16 mouse cellular contexts compared by ENCODE assay signal in the genomic region with DNA sequence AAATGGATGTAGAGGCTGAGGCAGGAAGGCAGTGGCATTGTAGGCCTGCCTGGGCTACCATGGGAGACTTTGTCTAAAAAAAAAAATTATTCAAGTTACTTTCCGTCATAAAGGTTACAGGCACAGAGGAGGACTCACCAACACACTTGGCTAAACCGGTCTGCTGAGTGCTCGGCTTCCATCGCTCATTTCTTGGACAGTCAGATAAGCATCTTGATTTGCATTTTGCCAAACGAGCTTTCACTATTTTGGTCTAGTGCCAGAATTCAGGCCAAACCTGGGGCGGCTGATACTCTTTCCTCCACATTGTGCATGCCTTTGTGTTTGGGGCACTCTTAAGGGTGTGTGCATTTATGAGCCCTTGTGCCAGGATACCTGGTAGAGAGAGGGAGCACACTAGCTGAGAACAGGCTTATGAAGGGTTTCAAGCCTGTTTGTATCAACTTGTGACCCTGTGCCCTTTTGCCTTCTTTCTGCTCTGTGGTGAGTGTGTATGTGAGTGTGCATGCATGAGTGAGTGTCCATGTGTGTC. TPM values are rescaled to one million over a fixed set of nuclear protein-coding genes. Genes with fewer than 3 reads are reported as not detected.
DNase-seq lines count a peak whose midpoint lies in the region; ATAC-seq and TF ChIP-seq lines count a peak whose summit lies in the region.
"Had no signal": no experiment of that assay in that cellular context is flagged by ENCODE, and none has a peak within 500 bp of the region (broad histone marks: within the 10 kb centered on the region; RNA-seq: fewer than 3 reads in every experiment).

No protein-coding gene starts in this region.

- DNase-seq in kidney, adult 9 months = peak; percentile 39
- DNase-seq in kidney, adult 11 months = no peak
- peak; percentile 75 for DNase-seq in urinary bladder, postnatal 14 days (ENCODE audit: low spot score)
- no peak for DNase-seq in urinary bladder, postnatal 10 days (ENCODE audit: low spot score)
- peak; percentile 68 for DNase-seq in stomach, postnatal 0 days (ENCODE audit: low spot score)
- no peak for DNase-seq in testis, postnatal 10 days (ENCODE audit: low spot score)
- DNase-seq: cerebellum, adult 8-10 months; embryo, embryonic 11 days; gastrocnemius, postnatal 10 days; lung, adult 18-20 months; thymus, postnatal 14 days had no signal

- H3K27me3 ChIP-seq in hindbrain, embryonic 15.5 days = no peaks in the 10 kb centered on the region
- H3K27me3 ChIP-seq in stomach, postnatal 0 days (ENCODE audit: control insufficient read depth, insufficient read depth, low read length) = no peaks in the 10 kb centered on the region
- no peaks in the 10 kb centered on the region for H3K27me3 ChIP-seq in liver, embryonic 12.5 days (replicated peaks)
- H3K27me3 ChIP-seq: heart, embryonic 13.5 days had no signal

- 43% methylated on average over 6 of the region's 6 CpGs for WGBS in hindbrain, embryonic 15.5 days
- WGBS in stomach, postnatal 0 days = 29% methylated on average over 6 of the region's 6 CpGs
- WGBS in liver, embryonic 12.5 days (ENCODE audit: insufficient replicate concordance) = 60% methylated on average over 6 of the region's 6 CpGs

- peak; percentile 81 for TF ChIP-seq EP300 in stomach, postnatal 0 days (optimal IDR thresholded peaks at IDR 0.05)

- H3K9me3 ChIP-seq in hindbrain, embryonic 15.5 days = no peaks in the 10 kb centered on the region
- no peaks in the 10 kb centered on the region for H3K9me3 ChIP-seq in stomach, postnatal 0 days (ENCODE audit: control insufficient read depth, low read length)
- no peaks in the 10 kb centered on the region for H3K9me3 ChIP-seq in liver, embryonic 12.5 days (replicated peaks)
- H3K9me3 ChIP-seq: heart, embryonic 13.5 days had no signal

- no peaks in the 10 kb centered on the region for H3K36me3 ChIP-seq in hindbrain, embryonic 15.5 days
- H3K36me3 ChIP-seq in stomach, postnatal 0 days (ENCODE audit: control insufficient read depth, insufficient read depth, low read length) = no peaks in the 10 kb centered on the region
- H3K36me3 ChIP-seq in liver, embryonic 12.5 days = no peaks in the 10 kb centered on the region
- H3K36me3 ChIP-seq: heart, embryonic 13.5 days had no signal

- TF ChIP-seq CTCF in stomach, postnatal 0 days (IDR thresholded peaks at IDR 0.05; ENCODE audit: low read depth) = no peak

- no peak overlapping the region for H3K4me2 ChIP-seq in hindbrain, embryonic 15.5 days
- no peak overlapping the region for H3K4me2 ChIP-seq in stomach, postnatal 0 days (replicated peaks; ENCODE audit: low read depth)
- H3K4me2 ChIP-seq in liver, embryonic 12.5 days = no peak overlapping the region
- H3K4me2 ChIP-seq: heart, embryonic 13.5 days; midbrain, embryonic 11.5 days had no signal

- no peak overlapping the region for H3K4me3 ChIP-seq in hindbrain, embryonic 15.5 days
- H3K4me3 ChIP-seq in stomach, postnatal 0 days (ENCODE audit: low read depth, low read length) = no peak overlapping the region
- H3K4me3 ChIP-seq in liver, embryonic 12.5 days = no peak overlapping the region
- H3K4me3 ChIP-seq: heart, embryonic 13.5 days had no signal

- H3K27ac ChIP-seq in hindbrain, embryonic 15.5 days (replicated peaks) = peak overlapping the region; percentile 38; the same call in 1 of the 2 replicates
- peak overlapping the region; percentile 65 for H3K27ac ChIP-seq in stomach, postnatal 0 days (replicated peaks)
- H3K27ac ChIP-seq in liver, embryonic 12.5 days = no peak overlapping the region
- H3K27ac ChIP-seq: heart, embryonic 13.5 days had no signal

- peaks cover 6% of the 10 kb centered on the region; the same call in 1 of the 2 replicates for H3K4me1 ChIP-seq in hindbrain, embryonic 15.5 days (replicated peaks)
- no peaks in the 10 kb centered on the region for H3K4me1 ChIP-seq in stomach, postnatal 0 days (replicated peaks; ENCODE audit: control insufficient read depth, insufficient read depth)
- H3K4me1 ChIP-seq in liver, embryonic 12.5 days = 0 out of 2 replicates have a peak, but pooled peaks cover 4% of the 10 kb centered on the region

- no peak for ATAC-seq in hindbrain, embryonic 15.5 days (ENCODE audit: low FRiP score, low read depth)
- ATAC-seq in stomach, postnatal 0 days (ENCODE audit: low FRiP score, low TSS enrichment) = peak; percentile 87
- ATAC-seq in liver, embryonic 12.5 days = no peak
- ATAC-seq: activated CD4-positive, CD25-positive, alpha-beta regulatory T cell, adult 4 months had no signal

- H3K9ac ChIP-seq in hindbrain, embryonic 15.5 days = no peak overlapping the region
- no peak overlapping the region for H3K9ac ChIP-seq in stomach, postnatal 0 days (ENCODE audit: low read length)
- H3K9ac ChIP-seq in liver, embryonic 12.5 days = no peak overlapping the region
- H3K9ac ChIP-seq: heart, embryonic 13.5 days had no signal

RNA-seq across cellular contexts. Expression of a gene that starts 19.7 kb away (rescaled TPM):
- 55.3 and 57.5 TPM in 2 replicates for polyA plus RNA-seq in hindbrain, embryonic 15.5 days (2015; fragmentation: Nextera tagmentation; extraction: Ambion mirVana)
- polyA plus RNA-seq in stomach, postnatal 0 days (2015; fragmentation: Nextera tagmentation; extraction: Ambion mirVana) = 191 and 228 TPM in 2 replicates
- 28.1 and 30.6 TPM in 2 replicates for polyA plus RNA-seq in liver, embryonic 12.5 days (2016; fragmentation: Nextera tagmentation; extraction: Ambion mirVana)

RNA-seq across cellular contexts. Expression of a gene that starts 29.5 kb away (rescaled TPM):
- 32.6 and 37.3 TPM in 2 replicates for polyA plus RNA-seq in hindbrain, embryonic 15.5 days (2015; fragmentation: Nextera tagmentation; extraction: Ambion mirVana)
- polyA plus RNA-seq in stomach, postnatal 0 days (2015; fragmentation: Nextera tagmentation; extraction: Ambion mirVana) = 22.9 and 23.4 TPM in 2 replicates
- polyA plus RNA-seq in liver, embryonic 12.5 days (2016; fragmentation: Nextera tagmentation; extraction: Ambion mirVana) = 26.4 and 27.2 TPM in 2 replicates

RNA-seq across cellular contexts. Expression of a gene that starts 37.7 kb away (rescaled TPM):
- 6.3 TPM in 2 replicates for polyA plus RNA-seq in hindbrain, embryonic 15.5 days (2015; fragmentation: Nextera tagmentation; extraction: Ambion mirVana)
- 9.8 and 10.6 TPM in 2 replicates for polyA plus RNA-seq in stomach, postnatal 0 days (2015; fragmentation: Nextera tagmentation; extraction: Ambion mirVana)
- polyA plus RNA-seq in liver, embryonic 12.5 days (2016; fragmentation: Nextera tagmentation; extraction: Ambion mirVana) = 2.5 and 3.4 TPM in 2 replicates
- polyA plus RNA-seq: activated CD4-positive, CD25-positive, alpha-beta regulatory T cell, adult 4 months had no signal

RNA-seq across cellular contexts. Expression of a gene that starts 47.0 kb away (rescaled TPM):
- polyA plus RNA-seq in hindbrain, embryonic 15.5 days (2015; fragmentation: Nextera tagmentation; extraction: Ambion mirVana) = 166 and 177 TPM in 2 replicates
- polyA plus RNA-seq in stomach, postnatal 0 days (2015; fragmentation: Nextera tagmentation; extraction: Ambion mirVana) = 110 and 121 TPM in 2 replicates
- polyA plus RNA-seq in liver, embryonic 12.5 days (2016; fragmentation: Nextera tagmentation; extraction: Ambion mirVana) = 57.5 and 59.1 TPM in 2 replicates

Comparison
In these comparisons a context has a peak if more than half of its experiments do, and no peak if none do; other contexts are left out.
1. DNase-seq: peak in kidney, adult 9 months (single experiment), urinary bladder, postnatal 14 days (single experiment) and stomach, postnatal 0 days (single experiment); none in kidney, adult 11 months (single experiment), urinary bladder, postnatal 10 days (single experiment) and testis, postnatal 10 days (single experiment).